Mouse (Mus musculus) granulocyte monocyte progenitor cell, adult 5-6 weeks (primary cell): ENCODE measurements around the gene Tssk1. TPM values are rescaled to one million over a fixed set of nuclear protein-coding genes. Genes with fewer than 3 reads are reported as not detected.
A peak's percentile ranks its signal among the peaks of the same experiment; 100 is the strongest.

ENCODE experiments used
- ATAC-seq: replicated peaks from 2 replicates; pipeline ENCODE4 v1.8.0; 2016; ENCODE audit warnings: mild to moderate bottlenecking, moderate TSS enrichment, inconsistent platforms; ENCODE audit not compliant: poor library complexity, severe bottlenecking
- total RNA-seq, 2 experiments: library from RNA; stranded (forward) in 1 of 2; stranded (reverse) in 1 of 2; fragments of 200-712, 200-1000 nt in 1 of 2; fragments of >200 nt in 1 of 2; fragmentation: Nextera tagmentation in 1 of 2; gene quantifications; 2 replicates each; pipeline ENCODE4 v1.2.3; 2014 to 2017

Gene Tssk1
- total RNA-seq, 2 experiments from 2014 or later: not detected

DNA sequence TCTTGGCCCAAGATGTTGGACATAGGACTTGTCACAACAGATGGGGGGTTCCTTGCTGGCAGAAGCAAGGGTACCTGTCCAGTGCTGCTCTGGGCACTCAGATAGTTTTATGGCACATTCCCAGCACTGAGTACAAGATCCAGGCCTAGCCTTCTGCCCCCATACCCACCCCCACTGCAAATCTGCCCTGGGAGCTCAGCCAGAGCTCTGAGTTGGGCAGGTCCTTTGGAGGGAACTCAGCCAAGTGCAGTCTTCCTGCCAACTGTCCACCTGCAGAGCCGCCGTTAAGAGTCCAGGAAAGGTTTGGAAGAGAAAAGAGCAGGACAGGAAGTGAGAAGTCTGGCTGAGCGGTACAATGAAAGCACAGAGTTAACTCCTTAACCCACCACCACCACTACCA lies 1.4 kb upstream of the Tssk1 start:
- ATAC-seq: no peak

DNA sequence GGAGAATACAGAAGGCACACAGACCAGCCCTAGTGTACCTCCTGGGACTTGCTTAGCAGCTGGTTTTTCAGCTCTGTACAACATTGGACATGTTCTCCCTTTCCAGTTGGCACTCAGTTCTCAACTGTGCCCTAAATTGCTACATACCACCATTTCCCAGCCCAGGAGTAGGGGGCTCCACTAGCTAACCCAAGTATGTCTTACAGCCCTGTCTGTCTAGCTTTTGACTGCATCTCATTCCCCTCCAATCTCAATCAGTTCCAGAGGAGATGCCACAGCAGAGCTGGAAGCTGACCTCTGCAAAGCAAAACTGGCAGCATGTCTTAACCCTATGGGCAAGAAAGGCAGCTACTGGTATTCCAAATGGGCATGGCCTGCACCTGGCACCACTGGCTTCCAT lies 2.1 kb downstream of the Tssk1 start:
- no peak for ATAC-seq

DNA sequence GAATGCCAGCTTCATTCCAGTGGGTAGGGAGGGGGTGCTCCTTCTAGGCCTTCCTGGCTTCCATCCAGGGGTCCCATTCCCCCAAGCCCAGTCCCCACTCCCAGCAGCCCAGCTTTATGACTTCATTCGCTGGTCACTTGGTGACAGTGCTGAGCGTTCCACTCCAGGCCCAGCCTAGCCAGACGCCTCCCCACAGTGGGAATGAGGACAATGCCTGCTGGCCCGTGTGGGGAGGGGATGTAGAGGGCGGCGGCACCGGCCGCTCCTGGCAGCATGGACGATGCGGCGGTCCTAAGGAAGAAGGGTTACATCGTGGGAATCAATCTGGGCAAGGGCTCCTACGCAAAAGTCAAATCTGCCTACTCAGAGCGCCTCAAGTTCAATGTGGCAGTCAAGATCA lies 4.4 kb downstream of the Tssk1 start, which contains the start of the genes Dgcr2 and Tssk2:
TSS of gene Dgcr2 (minus strand) at position 101 of the 400 bp plus-strand sequence.
TSS of gene Tssk2 (plus strand) at position 176 of the 400 bp plus-strand sequence.
- no peak for ATAC-seq

DNA sequence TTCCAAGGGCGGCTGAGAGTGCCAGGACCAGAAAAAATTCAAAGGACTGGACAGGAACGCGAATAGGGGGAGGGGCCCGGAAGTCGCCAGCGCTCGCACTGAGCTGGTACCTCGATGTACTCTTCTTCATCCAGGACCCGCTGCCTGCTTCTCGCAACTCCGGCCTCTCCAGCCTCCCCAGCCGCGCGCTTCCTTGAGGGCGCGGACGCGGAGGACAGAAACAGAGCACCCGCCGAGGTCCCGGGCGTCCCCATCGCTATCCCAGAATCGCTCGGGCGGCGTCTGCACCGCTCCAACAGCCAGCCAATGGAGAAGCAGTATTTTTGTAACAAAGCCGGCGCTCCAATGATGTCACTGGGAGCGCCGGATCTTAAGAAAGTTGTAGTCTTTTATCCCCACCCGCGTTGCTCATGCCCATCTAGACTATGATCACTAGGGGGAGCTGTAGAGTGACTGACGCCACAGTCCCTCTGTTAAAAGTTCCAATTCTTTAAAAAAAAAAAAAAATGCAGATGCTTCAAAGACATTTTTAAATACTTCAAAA lies 17.1 kb downstream of the Tssk1 start, which contains the start of gene Ess2:
TSS of gene Ess2 (minus strand) at position 297 of the 544 bp plus-strand sequence.
- peak; percentile 92 for ATAC-seq

DNA sequence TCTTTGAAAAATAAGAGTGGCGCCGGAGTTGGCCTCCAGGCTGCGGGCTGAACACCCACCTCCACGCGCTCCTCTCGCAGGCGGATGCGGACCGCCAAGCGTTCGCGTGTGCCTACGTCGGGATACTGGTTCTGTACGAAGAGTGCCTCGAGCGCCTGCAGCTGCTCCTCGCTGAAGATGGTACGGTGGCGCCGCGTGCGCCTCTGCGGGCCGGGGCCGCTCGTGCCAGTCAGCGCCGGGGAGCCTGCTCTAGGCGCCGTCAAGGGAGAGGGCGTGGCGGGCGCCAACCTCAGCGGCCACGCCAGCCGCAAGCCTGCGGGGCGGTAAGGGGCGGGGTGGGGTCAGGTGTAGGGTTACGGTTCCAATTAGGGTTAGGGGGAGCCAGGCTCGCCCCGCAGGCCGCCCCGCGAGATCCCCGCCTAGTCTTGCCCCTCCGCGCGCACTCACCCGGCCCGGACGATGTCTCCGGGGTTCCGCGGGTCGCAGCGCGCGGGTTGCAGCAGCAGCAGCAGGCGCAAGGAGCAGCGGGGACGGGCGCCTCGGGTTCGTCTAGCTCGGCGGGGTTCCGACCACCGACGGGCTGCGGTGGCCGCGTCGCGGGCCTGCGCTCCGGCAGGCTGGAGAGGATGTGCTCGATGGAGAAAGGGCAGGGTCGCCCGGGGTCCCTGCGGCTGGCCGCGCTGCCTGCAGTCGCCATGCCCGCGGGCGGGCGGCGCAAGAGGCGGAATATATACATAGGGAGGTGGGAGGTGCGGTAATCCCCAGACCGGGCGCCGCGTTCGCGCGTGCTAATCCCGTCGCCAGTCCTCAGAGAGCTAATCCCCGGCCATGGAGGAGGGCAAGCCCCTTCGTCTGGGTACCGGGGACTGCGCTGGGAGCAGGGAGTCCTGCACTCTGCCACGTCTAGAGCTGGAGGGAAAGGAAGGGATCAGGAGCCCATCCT lies 20.6 kb downstream of the Tssk1 start, which contains the start of gene Gsc2:
TSS of gene Gsc2 (minus strand) at position 753 of the 943 bp plus-strand sequence.
- peak; percentile 34 for ATAC-seq

DNA sequence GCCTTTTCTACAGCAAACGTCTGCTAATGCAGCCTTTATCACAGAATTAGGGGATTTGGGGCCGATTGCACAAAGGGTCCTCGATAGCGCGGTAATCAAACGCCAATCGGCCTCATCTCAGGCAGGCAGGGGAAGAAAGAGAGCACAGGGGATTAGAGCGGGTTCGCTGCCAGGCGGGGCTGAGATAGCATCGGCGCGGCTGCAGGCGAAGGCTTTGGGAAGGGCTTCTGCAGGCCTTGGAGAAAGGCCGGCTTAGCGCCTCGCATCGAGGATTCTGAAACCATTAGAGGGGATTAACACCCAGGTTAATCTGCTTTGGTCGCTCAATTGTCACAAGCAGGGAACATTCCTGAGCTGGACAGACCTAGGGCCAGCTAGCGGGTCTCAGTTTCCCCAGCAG lies 26.6 kb downstream of the Tssk1 start:
- ATAC-seq: no peak

DNA sequence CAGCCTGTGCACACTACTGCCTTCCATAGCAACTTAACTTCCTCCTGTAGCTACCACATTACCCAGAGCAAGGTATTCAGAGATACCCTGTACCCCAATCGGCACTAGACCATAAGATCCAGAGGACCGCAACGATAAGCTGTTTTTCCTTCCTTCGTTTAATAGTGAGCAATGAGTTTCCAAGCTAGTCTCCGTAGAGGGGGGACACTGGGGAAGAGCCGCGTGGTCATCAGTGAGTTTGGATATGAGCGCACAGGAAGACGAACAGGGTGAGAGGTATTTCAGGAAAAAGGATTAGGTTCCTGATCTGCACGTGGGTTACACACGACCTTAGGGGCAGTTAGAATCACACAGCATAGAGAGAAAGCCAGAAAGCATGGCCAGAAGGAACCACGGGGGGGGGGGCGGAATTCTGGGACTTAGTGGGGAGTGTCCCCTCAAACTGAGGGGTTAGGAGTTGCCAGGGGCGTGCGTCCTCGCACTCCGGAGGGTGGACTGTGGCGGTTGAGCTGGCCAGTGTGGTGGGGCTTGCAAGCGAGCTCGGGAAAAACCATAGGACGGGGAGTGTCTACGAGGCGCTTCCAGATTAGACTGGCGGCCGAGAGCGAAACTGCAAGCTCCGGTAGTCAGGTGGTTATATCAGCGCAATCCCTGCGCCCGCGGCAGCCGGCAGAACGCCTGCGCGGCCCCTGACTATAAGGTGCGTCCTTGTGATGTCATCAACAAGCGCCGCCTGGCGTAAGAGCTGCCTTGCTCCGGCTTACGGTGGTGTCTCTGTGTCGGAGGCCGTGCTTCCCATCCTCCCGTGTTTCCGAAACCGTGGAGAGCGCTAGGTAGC lies 27.5 kb downstream of the Tssk1 start:
- ATAC-seq: peak; percentile 89

DNA sequence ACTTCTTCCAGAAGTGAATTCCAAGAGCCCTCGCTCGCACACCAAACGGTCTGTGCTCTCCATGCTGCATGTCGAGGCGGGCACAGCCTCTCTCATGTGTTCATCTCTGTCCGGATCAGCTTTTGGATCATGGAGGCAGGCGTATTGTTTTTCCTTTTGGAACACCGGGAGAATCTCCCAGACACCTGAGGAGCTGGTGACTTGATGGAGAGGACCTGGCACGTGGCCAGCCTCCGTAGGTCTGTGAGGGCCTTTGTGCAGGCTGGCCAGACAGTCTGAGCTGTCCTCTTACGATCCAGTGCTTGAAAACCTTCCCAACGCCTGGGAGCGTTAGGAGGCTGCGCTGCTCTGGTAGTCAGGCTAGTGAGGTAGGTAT lies 28.1 kb downstream of the Tssk1 start:
- no peak for ATAC-seq

DNA sequence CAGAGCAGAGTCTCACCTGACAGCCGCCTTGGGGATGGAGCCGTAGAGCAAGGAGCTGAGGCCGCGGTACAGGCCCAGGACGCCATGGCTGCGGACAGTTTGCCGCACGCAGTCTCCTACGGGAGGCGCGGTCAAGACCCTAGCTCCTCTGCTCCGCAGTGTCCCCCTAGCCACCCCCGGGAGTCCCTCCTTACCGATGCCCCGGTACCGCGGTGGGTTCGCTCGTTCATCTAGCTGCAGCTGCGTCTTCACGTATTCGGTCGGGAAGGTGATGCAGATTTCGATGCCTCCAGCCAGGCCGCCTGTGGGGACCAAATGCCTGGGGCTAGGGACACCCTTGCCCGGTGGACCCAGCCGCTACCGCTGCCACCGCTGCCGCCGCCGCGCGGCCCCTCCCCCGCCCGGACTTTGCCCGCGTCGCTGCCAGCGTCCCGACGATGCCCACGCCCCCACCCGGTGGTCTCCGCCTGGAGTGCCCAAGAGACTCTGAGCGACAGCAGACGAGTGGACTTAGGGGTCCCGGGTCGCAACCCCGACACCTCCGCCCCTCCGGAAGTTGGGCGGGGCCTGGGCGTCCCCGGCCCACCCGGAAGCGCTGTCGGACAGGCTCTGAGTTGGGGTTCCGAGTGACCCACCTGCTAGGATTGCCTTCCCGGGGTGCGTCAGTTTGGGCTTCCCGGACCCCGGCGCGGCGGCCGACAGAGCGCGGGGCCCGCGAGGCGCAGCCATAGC lies 33.5 kb downstream of the Tssk1 start:
- ATAC-seq: peak; percentile 34

DNA sequence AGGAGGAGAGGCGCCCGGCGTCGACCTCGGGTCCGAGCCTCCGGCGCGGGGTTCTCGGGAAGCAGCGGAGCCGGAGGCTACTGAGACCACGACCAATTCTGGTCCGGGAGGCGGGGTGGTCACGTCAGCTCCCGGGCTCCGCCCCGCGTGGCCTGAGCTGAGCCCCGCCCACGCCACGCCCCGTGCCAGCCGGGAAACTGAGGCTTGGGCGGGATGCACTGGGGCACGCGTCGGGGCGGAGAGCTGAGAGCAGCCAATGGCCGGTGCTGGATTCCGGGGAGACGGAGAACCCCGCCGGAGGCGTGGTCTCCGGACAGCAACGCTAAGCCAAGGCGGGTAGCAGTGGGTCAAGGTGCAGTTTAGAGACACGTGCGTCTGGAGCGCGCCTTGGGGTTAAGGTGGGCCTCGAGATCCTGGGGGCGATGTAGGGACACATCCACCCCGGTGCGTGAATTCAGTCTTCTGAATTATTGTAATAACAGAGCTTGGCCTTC lies 34.1 kb downstream of the Tssk1 start, which contains the start of gene Slc25a1:
TSS of gene Slc25a1 (minus strand) at position 133 of the 494 bp plus-strand sequence.
- peak; percentile 69 for ATAC-seq

DNA sequence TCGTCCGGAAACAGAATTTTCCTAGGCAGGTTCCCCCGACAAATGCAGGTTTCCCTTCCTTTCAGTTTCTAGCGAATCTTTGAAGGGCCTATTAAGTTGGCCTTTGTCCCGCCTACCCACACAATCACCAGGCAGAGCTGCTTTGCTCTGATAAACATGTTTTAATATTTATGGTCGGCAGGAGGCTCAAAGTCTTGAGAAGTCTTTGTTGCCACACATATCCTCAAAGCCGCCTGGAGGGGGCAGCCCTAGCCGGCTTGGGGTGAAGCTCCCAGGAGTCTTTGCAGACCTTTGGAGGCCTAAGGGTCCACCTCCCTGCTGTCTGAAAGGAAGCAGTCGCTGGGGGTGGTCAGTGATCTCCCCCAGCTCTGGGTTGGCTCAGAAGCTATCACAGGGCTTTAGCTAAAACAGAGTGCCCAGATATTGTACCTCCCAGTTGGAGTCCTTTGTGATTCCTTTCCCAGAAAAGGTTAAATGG lies 34.6 kb downstream of the Tssk1 start:
- peak; percentile 75 for ATAC-seq

DNA sequence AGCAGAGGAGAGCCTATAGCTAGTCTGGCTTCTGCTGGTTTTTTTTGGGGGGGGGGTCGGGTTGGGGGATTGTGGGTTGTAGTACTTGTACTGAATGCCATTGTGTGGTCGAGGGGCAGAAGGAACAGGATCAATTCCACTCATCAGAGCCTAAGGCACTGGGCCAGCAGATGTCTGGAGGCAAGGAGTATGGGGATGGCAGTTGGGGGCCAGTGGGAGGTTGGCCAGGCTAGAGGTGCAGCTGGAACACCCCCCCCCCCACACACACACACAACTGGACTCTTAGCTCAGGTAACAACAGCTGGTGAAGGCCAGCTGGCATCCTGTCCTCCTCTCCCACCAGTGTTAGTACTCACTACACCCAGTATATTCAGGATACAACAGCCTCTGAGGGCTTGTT lies 35.2 kb downstream of the Tssk1 start:
- no peak for ATAC-seq

DNA sequence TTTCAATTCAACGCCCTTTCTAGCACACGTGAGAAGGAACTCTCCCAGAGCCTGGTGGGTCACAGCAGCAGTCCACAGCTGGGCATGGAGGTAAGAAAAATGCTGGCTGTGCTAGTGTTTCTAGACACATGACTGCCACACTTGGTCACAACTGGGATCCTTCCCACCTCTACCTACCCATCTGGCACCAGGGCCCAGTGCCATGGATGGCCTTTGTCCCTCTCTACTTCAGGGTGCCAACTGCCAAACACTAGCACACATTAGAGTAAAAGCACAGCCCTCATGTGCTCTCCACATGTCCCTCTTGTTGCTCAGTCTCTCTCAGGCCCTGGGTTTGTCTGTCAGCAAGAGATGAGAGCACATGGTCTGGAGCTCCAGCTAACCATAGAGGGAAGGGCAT lies 35.6 kb downstream of the Tssk1 start:
- no peak for ATAC-seq

DNA sequence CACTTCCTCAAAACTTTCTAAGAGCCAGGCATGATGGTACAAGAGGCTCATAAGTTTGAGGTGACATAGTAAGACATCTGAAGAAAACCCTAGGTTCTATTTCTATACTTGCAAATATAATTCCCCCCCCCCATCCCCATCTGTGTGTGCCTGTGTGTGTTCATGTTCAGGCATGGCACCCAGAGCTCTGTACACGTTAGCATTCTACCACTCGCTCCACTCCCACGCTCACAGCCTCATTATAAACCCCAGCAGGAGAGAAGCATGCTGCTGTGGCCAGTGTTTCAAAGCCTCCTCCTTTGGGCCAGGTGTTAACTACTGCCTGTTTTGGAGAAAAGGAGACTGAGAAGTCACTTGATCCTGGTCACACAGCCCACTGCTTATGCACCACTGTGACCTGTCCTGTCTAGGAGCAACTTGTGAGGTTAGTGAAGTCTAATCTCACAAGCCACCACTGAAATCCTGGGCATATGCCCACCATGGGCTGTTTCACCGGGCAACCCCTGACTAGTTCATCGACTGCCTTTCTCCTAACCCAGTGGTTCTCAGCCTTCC lies 38.0 kb downstream of the Tssk1 start:
- no peak for ATAC-seq

DNA sequence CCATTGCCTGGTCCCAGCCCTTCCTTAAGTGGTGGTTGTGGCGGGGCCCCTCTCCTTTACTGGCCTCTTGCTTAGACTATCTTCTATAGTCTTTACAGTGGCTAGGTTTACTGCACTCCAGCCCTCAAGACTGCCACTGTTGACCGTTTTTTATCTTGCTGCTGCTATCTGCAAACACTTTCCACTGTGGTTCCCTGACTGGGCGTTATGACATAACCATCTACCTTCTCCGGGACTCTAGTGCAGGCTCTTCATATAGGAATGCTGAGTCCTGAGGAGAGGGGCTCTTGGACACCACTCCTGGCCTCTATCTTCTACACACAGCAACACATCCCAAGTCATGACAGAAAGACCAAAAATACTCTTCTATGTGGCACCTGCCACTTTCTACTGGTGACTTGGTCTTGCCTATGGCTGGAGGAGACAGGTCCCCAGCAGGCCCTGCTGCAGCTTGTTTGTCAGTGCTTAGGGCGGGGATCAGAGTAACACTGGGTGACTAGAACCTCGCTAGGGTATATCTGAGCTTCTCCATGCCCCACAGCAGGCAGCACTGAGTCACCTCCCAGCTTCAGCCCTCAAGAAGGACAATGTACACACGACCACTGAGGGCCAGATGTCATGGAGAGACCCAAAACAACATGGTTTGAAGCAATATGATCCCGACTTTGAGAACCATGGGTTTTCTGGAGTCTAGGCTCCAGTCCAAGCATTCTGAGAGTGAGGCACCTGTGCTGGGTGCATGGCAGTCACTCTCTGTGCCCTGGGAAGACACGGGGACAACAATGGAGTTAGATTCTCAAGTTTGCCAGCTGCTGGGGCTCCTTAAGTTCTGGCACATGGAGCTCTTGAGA lies 39.8 kb downstream of the Tssk1 start:
- no peak for ATAC-seq

DNA sequence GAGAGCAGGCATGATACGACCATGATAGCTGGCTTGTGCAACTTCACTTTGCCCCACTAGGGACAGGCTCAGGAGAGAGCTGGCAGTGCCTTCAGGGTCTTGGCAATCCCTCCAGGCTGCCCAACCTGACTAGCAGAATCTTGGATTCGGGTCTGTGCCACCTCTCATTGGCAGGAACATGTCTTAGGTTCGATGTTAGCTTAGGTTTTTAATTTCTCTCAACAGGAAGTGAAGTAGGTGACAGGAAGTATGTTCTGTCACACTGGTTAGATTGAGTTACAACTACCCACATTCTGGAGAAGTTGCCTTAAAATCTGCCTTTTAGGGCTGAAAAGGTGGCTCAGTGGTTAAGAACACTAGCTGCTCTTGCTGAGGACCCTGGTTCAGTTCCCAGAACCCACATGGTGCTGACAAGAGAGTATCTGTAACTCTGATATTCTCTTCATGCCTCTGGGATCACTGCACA lies 40.5 kb downstream of the Tssk1 start:
- peak; percentile 28; the same call in 1 of the 2 replicates for ATAC-seq

DNA sequence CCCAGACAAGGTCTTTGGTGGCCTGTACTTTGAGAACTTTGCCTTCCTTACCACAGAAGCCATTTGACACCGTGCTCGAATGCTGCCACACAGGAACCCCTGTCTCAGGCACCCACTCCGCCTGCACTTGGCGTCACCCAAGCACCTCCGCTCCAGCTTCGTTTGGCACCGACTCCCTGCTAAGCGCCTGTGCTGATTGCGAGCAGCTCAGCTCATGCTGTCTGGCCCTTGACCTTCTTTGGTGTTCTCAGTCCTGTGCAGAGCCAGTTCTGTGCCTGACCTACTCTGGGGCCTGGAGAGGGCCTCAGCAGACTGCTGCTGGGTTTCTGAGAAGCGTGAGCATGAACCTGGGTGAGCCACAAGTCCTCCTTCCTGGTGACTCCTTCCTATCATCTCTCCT lies 42.8 kb downstream of the Tssk1 start:
- ATAC-seq: no peak

DNA sequence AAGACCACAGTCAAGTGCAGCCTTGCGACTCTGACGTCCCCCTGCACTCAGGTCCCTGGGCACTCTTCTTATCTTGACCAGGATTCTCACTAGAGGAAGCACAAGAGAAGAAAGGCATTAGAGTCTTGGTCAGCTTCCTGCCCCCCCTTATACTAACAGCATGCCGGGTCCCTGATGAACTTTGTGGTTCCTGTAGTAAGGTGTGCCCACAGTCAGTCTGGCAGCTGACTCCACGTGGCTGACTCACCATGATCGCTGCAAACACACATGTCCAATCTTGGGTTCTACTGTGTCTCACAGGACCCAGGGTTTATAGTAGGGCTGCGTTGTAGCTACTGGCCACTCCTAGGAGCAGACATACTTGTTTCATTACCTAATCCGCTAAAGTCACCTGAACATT lies 44.2 kb downstream of the Tssk1 start:
- ATAC-seq: no peak
